Mouse (Mus musculus): ENCODE measurements around the gene Hsdl1. TPM values are rescaled to one million over a fixed set of nuclear protein-coding genes. Genes with fewer than 3 reads are reported as not detected.
A peak's percentile ranks its signal among the peaks of the same experiment; 100 is the strongest.

Hsdl1 gene
- polyA plus RNA-seq, 1 experiment from 2014 or later: 36.3 TPM

DNA sequence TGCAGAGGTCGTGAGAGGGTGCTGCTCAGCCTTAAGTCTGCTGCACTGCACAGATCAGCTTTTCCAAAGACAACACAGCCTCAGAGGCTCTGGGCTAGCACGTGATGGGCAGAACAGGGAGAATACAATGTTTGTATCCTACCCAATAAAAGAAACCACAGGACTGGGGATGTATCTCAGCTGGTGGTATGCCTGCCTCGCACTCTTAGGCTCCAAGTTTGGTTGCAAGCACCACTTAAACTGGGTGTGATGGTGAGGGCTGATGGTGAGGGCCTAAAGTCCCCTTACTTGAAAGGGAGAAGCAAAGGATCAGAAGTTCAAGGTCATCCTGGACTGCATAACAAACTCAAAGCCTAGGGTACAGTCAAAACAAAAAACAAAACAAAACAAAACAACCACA lies 30.4 kb downstream of the Hsdl1 start:
- no peak overlapping the region for H3K9ac ChIP-seq (ENCODE audit: low read depth, low read length)
- H3K27ac ChIP-seq (ENCODE audit: low read depth, low read length): no peak overlapping the region
- no peak for ATAC-seq (replicated peaks; ENCODE audit: insufficient number of reproducible peaks, low FRiP score, low TSS enrichment)
- H3K36me3 ChIP-seq (ENCODE audit: control insufficient read depth, insufficient read depth, low read length): peaks cover 28% of the 10 kb centered on the region
- H3K27me3 ChIP-seq (ENCODE audit: control insufficient read depth, insufficient read depth, low read length): no peaks in the 10 kb centered on the region
- no peak overlapping the region for H3K4me2 ChIP-seq
- H3K9me3 ChIP-seq (replicated peaks; ENCODE audit: control insufficient read depth, low read length): no peaks in the 10 kb centered on the region
- no peak overlapping the region for H3K4me3 ChIP-seq (ENCODE audit: low read depth, low read length)
- WGBS (ENCODE audit: insufficient replicate concordance): 82% methylated on average over 3 of the region's 3 CpGs
- peaks cover 3% of the 10 kb centered on the region; the same call in 1 of the 2 replicates for H3K4me1 ChIP-seq (ENCODE audit: control insufficient read depth, insufficient read depth, low read length)

DNA sequence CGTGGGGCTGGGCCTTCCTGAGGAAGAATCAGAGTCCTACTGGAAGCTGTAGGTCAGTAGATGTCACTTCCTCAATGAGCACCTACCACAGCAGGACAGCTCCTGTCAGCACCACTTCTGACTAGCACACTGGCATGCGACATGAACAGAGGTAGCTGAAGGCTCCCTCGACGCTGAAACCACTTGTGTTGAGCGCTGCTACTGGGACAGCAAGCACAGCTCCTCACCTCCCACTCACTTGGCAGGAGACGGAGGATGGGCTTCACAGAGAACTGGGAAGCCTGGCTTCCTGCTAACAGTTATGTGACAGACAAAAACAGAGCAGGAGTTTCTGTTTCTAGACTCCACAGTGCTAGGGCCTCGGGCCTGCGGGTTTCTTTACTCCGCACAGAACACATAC lies 43.0 kb downstream of the Hsdl1 start:
- no peak for ATAC-seq (replicated peaks; ENCODE audit: insufficient number of reproducible peaks, low FRiP score, low TSS enrichment)
- no peak overlapping the region for H3K4me2 ChIP-seq
- 62% methylated on average over 9 of the region's 9 CpGs for WGBS (ENCODE audit: insufficient replicate concordance)

DNA sequence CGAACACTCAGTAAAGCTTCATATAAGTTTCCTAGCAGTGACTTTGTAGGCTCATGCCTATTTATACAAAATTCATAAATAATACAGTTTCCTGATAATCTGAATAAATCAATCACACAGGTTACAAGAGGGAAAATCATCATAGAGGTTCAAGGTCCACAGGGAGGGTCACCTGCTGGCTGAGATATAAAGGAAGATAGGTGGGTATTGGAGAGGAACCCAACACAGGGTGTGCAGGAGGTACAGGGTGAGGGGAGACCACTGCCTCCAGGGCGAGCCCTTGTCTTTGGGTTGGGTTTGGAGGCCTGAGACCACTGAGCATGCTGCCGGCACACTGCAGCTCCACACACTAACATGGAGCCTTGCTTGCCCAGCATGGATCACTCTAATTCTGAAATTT lies 43.6 kb downstream of the Hsdl1 start:
- no peak overlapping the region for H3K27ac ChIP-seq (ENCODE audit: low read depth, low read length)
- 89% methylated on average over 3 of the region's 3 CpGs for WGBS (ENCODE audit: insufficient replicate concordance)
- peaks cover 42% of the 10 kb centered on the region for H3K36me3 ChIP-seq (ENCODE audit: control insufficient read depth, insufficient read depth, low read length)
- no peaks in the 10 kb centered on the region for H3K27me3 ChIP-seq (ENCODE audit: control insufficient read depth, insufficient read depth, low read length)
- H3K4me1 ChIP-seq (ENCODE audit: control insufficient read depth, insufficient read depth, low read length): peaks cover 8% of the 10 kb centered on the region; the same call in 1 of the 2 replicates
- no peak overlapping the region for H3K4me3 ChIP-seq (ENCODE audit: low read depth, low read length)
- no peaks in the 10 kb centered on the region for H3K9me3 ChIP-seq (replicated peaks; ENCODE audit: control insufficient read depth, low read length)
- no peak for ATAC-seq (replicated peaks; ENCODE audit: insufficient number of reproducible peaks, low FRiP score, low TSS enrichment)
- H3K9ac ChIP-seq (ENCODE audit: low read depth, low read length): no peak overlapping the region
- no peak overlapping the region for H3K4me2 ChIP-seq

More for the DNA sequence above, 43.0 kb downstream of the Hsdl1 start:
- H3K27ac ChIP-seq (ENCODE audit: low read depth, low read length): no peak overlapping the region
- H3K36me3 ChIP-seq (ENCODE audit: control insufficient read depth, insufficient read depth, low read length): peaks cover 44% of the 10 kb centered on the region
- H3K4me3 ChIP-seq (ENCODE audit: low read depth, low read length): no peak overlapping the region
- peaks cover 8% of the 10 kb centered on the region; the same call in 1 of the 2 replicates for H3K4me1 ChIP-seq (ENCODE audit: control insufficient read depth, insufficient read depth, low read length)
- H3K9ac ChIP-seq (ENCODE audit: low read depth, low read length): no peak overlapping the region
- H3K27me3 ChIP-seq (ENCODE audit: control insufficient read depth, insufficient read depth, low read length): no peaks in the 10 kb centered on the region
- H3K9me3 ChIP-seq (replicated peaks; ENCODE audit: control insufficient read depth, low read length): no peaks in the 10 kb centered on the region

DNA sequence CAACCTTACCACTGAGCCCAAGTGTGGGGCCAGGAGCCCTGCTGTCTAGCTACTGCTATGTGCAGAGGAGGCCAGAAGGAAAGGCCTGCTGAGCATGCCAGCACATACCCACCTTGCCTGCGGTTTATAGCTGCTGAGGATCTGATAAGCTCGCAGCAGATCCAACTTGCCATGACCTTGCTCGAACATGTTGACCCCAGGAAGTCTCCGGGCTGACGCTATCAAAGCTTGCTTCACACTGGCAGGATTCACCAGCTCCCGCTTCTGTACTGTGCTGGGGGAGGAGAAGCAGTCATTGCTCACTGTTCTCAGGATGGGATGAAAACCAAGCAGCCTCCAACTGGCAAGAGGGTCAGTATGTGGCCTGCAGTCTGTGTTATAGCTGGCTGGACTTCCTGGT lies 44.0 kb downstream of the Hsdl1 start:
- H3K27ac ChIP-seq (ENCODE audit: low read depth, low read length): no peak overlapping the region
- no peak overlapping the region for H3K9ac ChIP-seq (ENCODE audit: low read depth, low read length)
- peaks cover 38% of the 10 kb centered on the region for H3K36me3 ChIP-seq (ENCODE audit: control insufficient read depth, insufficient read depth, low read length)
- H3K4me1 ChIP-seq (ENCODE audit: control insufficient read depth, insufficient read depth, low read length): peaks cover 8% of the 10 kb centered on the region; the same call in 1 of the 2 replicates
- no peaks in the 10 kb centered on the region for H3K9me3 ChIP-seq (replicated peaks; ENCODE audit: control insufficient read depth, low read length)
- no peak overlapping the region for H3K4me3 ChIP-seq (ENCODE audit: low read depth, low read length)
- no peak overlapping the region for H3K4me2 ChIP-seq
- H3K27me3 ChIP-seq (ENCODE audit: control insufficient read depth, insufficient read depth, low read length): no peaks in the 10 kb centered on the region
- WGBS (ENCODE audit: insufficient replicate concordance): 67% methylated on average over 6 of the region's 6 CpGs
- ATAC-seq (replicated peaks; ENCODE audit: insufficient number of reproducible peaks, low FRiP score, low TSS enrichment): no peak

DNA sequence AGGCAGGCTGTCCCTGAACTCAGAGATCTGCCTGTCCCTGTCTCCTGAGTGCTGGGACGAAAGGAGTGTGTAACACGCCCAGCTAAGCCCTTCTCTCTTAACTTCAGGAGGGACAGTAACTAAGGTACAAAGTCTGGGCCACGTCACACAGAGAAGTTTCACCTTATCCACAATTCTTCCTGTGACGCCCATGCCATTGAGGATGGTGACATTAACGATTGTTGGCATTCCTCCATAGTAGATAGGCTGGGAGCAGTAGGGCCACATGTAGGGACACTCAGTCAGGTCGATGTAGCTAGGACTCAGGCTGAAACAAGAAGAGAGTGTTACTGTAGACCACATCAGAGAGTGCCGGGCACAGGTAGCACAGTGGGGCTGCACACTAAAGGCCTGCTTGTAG lies 46.2 kb downstream of the Hsdl1 start:
- no peak for ATAC-seq (replicated peaks; ENCODE audit: insufficient number of reproducible peaks, low FRiP score, low TSS enrichment)
- peaks cover 8% of the 10 kb centered on the region; the same call in 1 of the 2 replicates for H3K4me1 ChIP-seq (ENCODE audit: control insufficient read depth, insufficient read depth, low read length)
- 88% methylated on average over 7 of the region's 7 CpGs for WGBS (ENCODE audit: insufficient replicate concordance)
- H3K4me2 ChIP-seq: no peak overlapping the region
- H3K27ac ChIP-seq (ENCODE audit: low read depth, low read length): no peak overlapping the region
- H3K4me3 ChIP-seq (ENCODE audit: low read depth, low read length): no peak overlapping the region
- H3K36me3 ChIP-seq (ENCODE audit: control insufficient read depth, insufficient read depth, low read length): peaks cover 41% of the 10 kb centered on the region
- no peaks in the 10 kb centered on the region for H3K27me3 ChIP-seq (ENCODE audit: control insufficient read depth, insufficient read depth, low read length)
- H3K9me3 ChIP-seq (replicated peaks; ENCODE audit: control insufficient read depth, low read length): no peaks in the 10 kb centered on the region
- no peak overlapping the region for H3K9ac ChIP-seq (ENCODE audit: low read depth, low read length)

DNA sequence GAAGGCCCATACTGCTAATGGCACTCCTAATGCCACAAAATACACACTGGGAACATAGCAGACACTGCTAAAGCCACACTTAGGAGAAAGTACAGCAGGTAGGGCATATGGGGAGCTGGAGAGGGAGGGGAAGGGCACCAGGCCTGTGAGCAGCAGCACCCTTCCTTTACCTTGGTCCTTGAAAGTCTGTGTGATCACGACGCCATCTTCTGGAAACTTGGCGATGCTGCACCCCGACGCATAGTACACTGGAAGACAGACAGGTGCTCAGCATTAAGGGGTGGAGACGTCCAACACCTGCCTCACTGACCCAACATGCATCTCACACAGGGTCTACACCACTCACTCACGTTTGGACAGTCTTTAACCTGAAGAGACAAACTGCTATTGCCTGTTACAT lies 54.9 kb downstream of the Hsdl1 start:
- peaks cover 53% of the 10 kb centered on the region for H3K36me3 ChIP-seq (ENCODE audit: control insufficient read depth, insufficient read depth, low read length)
- no peak for ATAC-seq (replicated peaks; ENCODE audit: insufficient number of reproducible peaks, low FRiP score, low TSS enrichment)
- H3K9ac ChIP-seq (ENCODE audit: low read depth, low read length): no peak overlapping the region
- no peaks in the 10 kb centered on the region for H3K9me3 ChIP-seq (replicated peaks; ENCODE audit: control insufficient read depth, low read length)
- no peaks in the 10 kb centered on the region for H3K27me3 ChIP-seq (ENCODE audit: control insufficient read depth, insufficient read depth, low read length)
- WGBS (ENCODE audit: insufficient replicate concordance): 72% methylated on average over 7 of the region's 7 CpGs
- 0 out of 2 replicates have a peak, but pooled peaks cover 5% of the 10 kb centered on the region for H3K4me1 ChIP-seq (ENCODE audit: control insufficient read depth, insufficient read depth, low read length)
- no peak overlapping the region for H3K4me3 ChIP-seq (ENCODE audit: low read depth, low read length)
- H3K4me2 ChIP-seq: no peak overlapping the region
- H3K27ac ChIP-seq (ENCODE audit: low read depth, low read length): no peak overlapping the region

DNA sequence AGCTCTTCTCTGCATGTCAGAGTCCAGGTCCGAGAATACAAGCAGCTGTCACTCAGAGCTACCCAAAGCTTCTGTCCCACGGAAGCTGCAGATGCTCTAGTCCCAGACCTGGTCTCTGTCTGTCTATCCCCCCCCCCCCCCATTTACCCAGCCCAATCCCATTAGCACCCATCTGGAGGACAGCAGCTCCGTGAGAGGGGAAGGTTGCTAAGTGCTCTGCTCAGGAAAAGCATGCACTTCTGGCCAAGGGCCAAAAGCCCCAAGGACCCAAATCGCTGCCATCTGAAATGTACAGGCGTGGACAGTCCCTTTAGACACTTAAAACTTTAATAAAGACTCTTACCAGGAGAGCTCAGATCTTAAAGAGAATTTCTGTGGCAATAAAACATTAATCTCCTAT lies 58.3 kb downstream of the Hsdl1 start:
- Histone ChIP-seq H3K27me3 (ENCODE audit: control insufficient read depth, insufficient read depth, low read length) (no peaks in the 10 kb centered on the region), H3K27ac (ENCODE audit: low read depth, low read length) (no peak overlapping the region), H3K4me3 (ENCODE audit: low read depth, low read length) (no peak overlapping the region), H3K9ac (ENCODE audit: low read depth, low read length) (no peak overlapping the region), H3K4me2 (no peak overlapping the region), H3K4me1 (ENCODE audit: control insufficient read depth, insufficient read depth, low read length) (0 out of 2 replicates have a peak, but pooled peaks cover 5% of the 10 kb centered on the region), H3K36me3 (ENCODE audit: control insufficient read depth, insufficient read depth, low read length) (peaks cover 52% of the 10 kb centered on the region), H3K9me3 (replicated peaks; ENCODE audit: control insufficient read depth, low read length) (no peaks in the 10 kb centered on the region)
- WGBS (ENCODE audit: insufficient replicate concordance): 58% methylated on average over 5 of the region's 5 CpGs
- ATAC-seq (replicated peaks; ENCODE audit: insufficient number of reproducible peaks, low FRiP score, low TSS enrichment): no peak

DNA sequence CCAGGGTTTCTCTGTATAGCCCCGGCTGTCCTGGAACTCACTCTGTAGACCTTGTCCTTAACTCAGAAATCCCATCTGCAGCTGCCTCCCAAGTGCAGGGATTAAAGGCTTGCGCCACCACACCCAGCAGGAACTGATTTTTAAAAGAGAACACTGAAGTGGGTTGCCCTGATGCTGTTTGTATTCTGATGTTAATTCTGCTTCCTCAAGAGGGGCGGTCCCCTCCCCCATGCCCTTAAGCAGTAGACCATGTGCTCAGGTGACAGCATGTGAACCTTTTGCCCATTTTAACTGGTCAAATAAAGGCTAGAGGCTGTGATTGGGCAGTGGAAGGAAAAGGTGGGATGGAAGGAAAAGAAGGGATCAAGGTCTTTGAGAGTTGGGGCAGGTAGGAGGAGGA lies 59.2 kb downstream of the Hsdl1 start:
- 0 out of 2 replicates have a peak, but pooled peaks have one; percentile 18 for ATAC-seq (replicated peaks; ENCODE audit: insufficient number of reproducible peaks, low FRiP score, low TSS enrichment)
- H3K9me3 ChIP-seq (replicated peaks; ENCODE audit: control insufficient read depth, low read length): no peaks in the 10 kb centered on the region
- WGBS (ENCODE audit: insufficient replicate concordance): 72% methylated on average over 3 of the region's 3 CpGs
- 0 out of 2 replicates have a peak, but pooled peaks cover 5% of the 10 kb centered on the region for H3K4me1 ChIP-seq (ENCODE audit: control insufficient read depth, insufficient read depth, low read length)
- H3K27me3 ChIP-seq (ENCODE audit: control insufficient read depth, insufficient read depth, low read length): no peaks in the 10 kb centered on the region
- no peak overlapping the region for H3K4me2 ChIP-seq
- H3K4me3 ChIP-seq (ENCODE audit: low read depth, low read length): no peak overlapping the region
- peaks cover 49% of the 10 kb centered on the region for H3K36me3 ChIP-seq (ENCODE audit: control insufficient read depth, insufficient read depth, low read length)
- no peak overlapping the region for H3K27ac ChIP-seq (ENCODE audit: low read depth, low read length)
- H3K9ac ChIP-seq (ENCODE audit: low read depth, low read length): no peak overlapping the region

DNA sequence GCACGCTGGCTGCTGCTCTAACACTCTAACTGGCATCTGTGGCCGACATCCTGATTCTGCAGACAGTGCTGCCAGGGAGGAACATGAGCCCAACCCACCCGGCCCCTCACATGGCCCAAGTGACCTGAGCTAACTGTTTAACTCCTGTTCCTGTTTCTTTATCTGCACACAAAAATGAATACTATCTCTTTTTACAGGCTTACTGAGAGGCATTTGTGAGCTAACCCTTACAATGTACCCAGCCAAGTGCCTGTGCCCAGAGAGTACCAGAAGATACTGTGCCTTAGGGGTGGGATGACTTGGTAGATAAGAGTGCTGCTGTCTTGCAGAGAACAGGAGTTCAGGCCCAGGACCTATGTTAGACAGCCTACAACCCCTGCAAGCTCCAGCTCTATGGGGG lies 60.0 kb downstream of the Hsdl1 start:
- 0 out of 2 replicates have a peak, but pooled peaks cover 8% of the 10 kb centered on the region for H3K4me1 ChIP-seq (ENCODE audit: control insufficient read depth, insufficient read depth, low read length)
- WGBS (ENCODE audit: insufficient replicate concordance): 79% methylated on average over 3 of the region's 3 CpGs
- H3K36me3 ChIP-seq (ENCODE audit: control insufficient read depth, insufficient read depth, low read length): peaks cover 46% of the 10 kb centered on the region
- H3K27me3 ChIP-seq (ENCODE audit: control insufficient read depth, insufficient read depth, low read length): no peaks in the 10 kb centered on the region
- H3K4me3 ChIP-seq (ENCODE audit: low read depth, low read length): no peak overlapping the region
- no peaks in the 10 kb centered on the region for H3K9me3 ChIP-seq (replicated peaks; ENCODE audit: control insufficient read depth, low read length)
- no peak overlapping the region for H3K4me2 ChIP-seq
- no peak overlapping the region for H3K9ac ChIP-seq (ENCODE audit: low read depth, low read length)
- no peak for ATAC-seq (replicated peaks; ENCODE audit: insufficient number of reproducible peaks, low FRiP score, low TSS enrichment)
- H3K27ac ChIP-seq (ENCODE audit: low read depth, low read length): no peak overlapping the region
